Mouse (Mus musculus) hindbrain, embryonic 16.5 days (tissue): ENCODE data around the gene Il18r1. TPM values are rescaled to one million over a fixed set of nuclear protein-coding genes. Genes with fewer than 3 reads are reported as not detected.

Experiments used
- ATAC-seq: fragments of 200-750 bp; cut with Nextera tagmentation; 2 replicates; pipeline ENCODE4 v1.8.0; 2017; ENCODE audit warnings: moderate TSS enrichment, moderate library complexity
- H3K27ac ChIP-seq: fragments of 300-500 bp; sonication (generic); 2 replicates; pipeline ENCODE4 v1.5.1; 2014; ENCODE audit warnings: low read depth, mild to moderate bottlenecking, control low read depth, low read length, moderate library complexity
- H3K27me3 ChIP-seq: fragments of 300-500 bp; sonication (generic); replicated peaks from 2 replicates; pipeline ENCODE4 v1.6.1; 2014; ENCODE audit warnings: low read length; ENCODE audit not compliant: control insufficient read depth, insufficient read depth
- H3K36me3 ChIP-seq: fragments of 300-500 bp; sonication (generic); 2 replicates; pipeline ENCODE4 v1.6.1; 2014; ENCODE audit warnings: mild to moderate bottlenecking, low read length, moderate library complexity, mixed read lengths; ENCODE audit not compliant: control insufficient read depth, insufficient read depth
- H3K4me1 ChIP-seq: fragments of 300-500 bp; sonication (generic); 2 replicates; pipeline ENCODE4 v1.6.1; 2014; ENCODE audit warnings: low read depth, low read length; ENCODE audit not compliant: control insufficient read depth, insufficient read depth
- H3K4me2 ChIP-seq: fragments of 300-500 bp; sonication (generic); 2 replicates; pipeline ENCODE4 v1.6.1; 2014; ENCODE audit warnings: mild to moderate bottlenecking, low read length, control low read depth, moderate library complexity
- H3K4me3 ChIP-seq: fragments of 300-500 bp; sonication (generic); 2 replicates; pipeline ENCODE4 v1.5.1; 2014; ENCODE audit warnings: mild to moderate bottlenecking, low read length, control low read depth, moderate library complexity
- H3K9ac ChIP-seq: fragments of 300-500 bp; sonication (generic); 2 replicates; pipeline ENCODE4 v1.6.1; 2014; ENCODE audit warnings: low read depth, mild to moderate bottlenecking, control low read depth, low read length, moderate library complexity
- H3K9me3 ChIP-seq: fragments of 300-500 bp; sonication (generic); 2 replicates; pipeline ENCODE4 v1.6.1; 2014; ENCODE audit warnings: mild to moderate bottlenecking, low read length, moderate library complexity; ENCODE audit not compliant: control insufficient read depth
- WGBS: fragments of 180-500 bp; shearing (Covaris S2); extraction: QIAGEN DNeasy Blood & Tissue Kit; methylation state at CpG from one replicate; pipeline ENCODE4 v1.1.7; 2014; 5-methylcytosine and 5-hydroxymethylcytosine counted together
- polyA plus RNA-seq: library from polyadenylated mRNA; unstranded; fragments of >200 nt; fragmentation: Nextera tagmentation; extraction: Ambion mirVana; gene quantifications from 2 replicates; pipeline ENCODE4 v1.2.1, GENCODE M21; 2015

Il18r1 gene
- not detected in 2 replicates for polyA plus RNA-seq

GRCm38 (mm10) chr1:40465477-40466430, at the start of gene Il18r1:
TSS of gene Il18r1 (plus strand) at chr1:40465552.
- Histone ChIP-seq H3K4me1 (no peaks in the 10 kb centered on the region), H3K4me3 (no peak within 1 kb of the TSS), H3K4me2 (no peak within 1 kb of the TSS), H3K36me3 (no peaks in the 10 kb centered on the region), H3K27ac (no peak within 1 kb of the TSS), H3K9ac (no peak within 1 kb of the TSS), H3K27me3 (no peaks in the 10 kb centered on the region), H3K9me3 (no peaks in the 10 kb centered on the region)
- no peak for ATAC-seq
- WGBS, result 50% methylated on average over 20 of the region's 20 CpGs

GRCm38 (mm10) chr1:40417034-40417433, 48.3 kb upstream of the Il18r1 start:
- H3K27ac ChIP-seq, result no peak overlapping the region
- ATAC-seq, result no peak
- no peaks in the 10 kb centered on the region for H3K4me1 ChIP-seq
- 99% methylated on average over 2 of the region's 2 CpGs for WGBS
- H3K4me3 ChIP-seq, result no peak overlapping the region
- no peaks in the 10 kb centered on the region for H3K9me3 ChIP-seq
- no peaks in the 10 kb centered on the region for H3K36me3 ChIP-seq
- H3K9ac ChIP-seq, result no peak overlapping the region
- no peak overlapping the region for H3K4me2 ChIP-seq
- no peaks in the 10 kb centered on the region for H3K27me3 ChIP-seq

GRCm38 (mm10) chr1:40418512-40418911, 46.8 kb upstream of the Il18r1 start:
- Histone ChIP-seq H3K36me3 (no peaks in the 10 kb centered on the region), H3K4me2 (no peak overlapping the region), H3K27ac (no peak overlapping the region), H3K9me3 (no peaks in the 10 kb centered on the region), H3K4me1 (no peaks in the 10 kb centered on the region), H3K4me3 (no peak overlapping the region), H3K27me3 (no peaks in the 10 kb centered on the region), H3K9ac (no peak overlapping the region)
- ATAC-seq, result no peak
- WGBS, result 86% methylated on average over 5 of the region's 5 CpGs

- 87% methylated on average over 6 of the region's 6 CpGs for WGBS
- H3K4me1 ChIP-seq, result no peaks in the 10 kb centered on the region
- H3K4me3 ChIP-seq, result no peak overlapping the region
- no peak overlapping the region for H3K4me2 ChIP-seq
- H3K27me3 ChIP-seq, result no peaks in the 10 kb centered on the region
- no peak overlapping the region for H3K27ac ChIP-seq
- no peak overlapping the region for H3K9ac ChIP-seq
- H3K36me3 ChIP-seq, result no peaks in the 10 kb centered on the region
- ATAC-seq, result no peak
- no peaks in the 10 kb centered on the region for H3K9me3 ChIP-seq
These were observed 41.5 kb upstream of the Il18r1 start for GRCm38 (mm10) chr1:40423892-40424291.

DNA sequence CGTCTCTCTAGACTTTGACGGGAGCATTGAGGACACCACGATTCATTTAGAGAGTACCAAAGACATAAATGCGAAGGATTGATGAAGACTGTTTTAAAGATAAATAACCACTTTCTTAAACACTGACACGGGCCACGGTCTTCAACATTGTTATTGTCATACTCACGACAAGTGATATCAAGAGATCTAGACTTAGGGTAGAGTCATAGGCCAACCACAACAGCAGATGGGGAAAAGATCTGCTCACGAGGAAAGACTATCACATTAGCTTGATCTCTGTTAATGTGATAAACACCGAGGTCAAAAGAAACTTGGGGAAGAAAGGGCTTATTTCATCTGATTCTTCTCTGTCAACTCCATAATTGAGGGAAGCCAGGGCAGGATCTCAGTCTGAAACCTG, 38.1 kb upstream of the Il18r1 start:
- H3K27ac ChIP-seq, result no peak overlapping the region
- no peak for ATAC-seq
- H3K9me3 ChIP-seq, result no peaks in the 10 kb centered on the region
- H3K27me3 ChIP-seq, result no peaks in the 10 kb centered on the region
- H3K9ac ChIP-seq, result no peak overlapping the region
- H3K4me1 ChIP-seq, result no peaks in the 10 kb centered on the region
- WGBS, result 91% methylated on average over 9 of the region's 9 CpGs
- H3K4me3 ChIP-seq, result no peak overlapping the region
- no peaks in the 10 kb centered on the region for H3K36me3 ChIP-seq
- no peak overlapping the region for H3K4me2 ChIP-seq

DNA sequence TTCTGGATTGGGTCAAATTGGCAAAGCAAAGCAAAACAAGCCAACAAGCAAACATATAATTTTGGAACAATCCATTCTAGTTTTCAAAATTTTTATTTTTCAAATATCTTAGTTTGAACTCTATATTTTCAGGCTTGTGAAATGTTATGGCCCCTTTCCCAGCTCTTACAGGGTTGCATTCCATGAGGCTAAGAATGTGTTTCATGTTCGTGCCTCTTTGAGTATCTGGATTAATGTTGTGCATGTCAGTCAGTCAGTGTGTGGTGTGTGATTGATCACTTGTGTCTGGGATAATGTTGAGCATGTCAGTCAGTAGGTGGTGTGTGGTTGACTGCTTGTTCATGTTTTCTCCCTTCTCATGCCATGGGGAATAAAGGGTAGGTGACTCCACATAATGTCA, 37.5 kb upstream of the Il18r1 start:
- Histone ChIP-seq H3K9me3 (no peaks in the 10 kb centered on the region), H3K27me3 (no peaks in the 10 kb centered on the region), H3K4me3 (no peak overlapping the region), H3K4me2 (no peak overlapping the region), H3K36me3 (no peaks in the 10 kb centered on the region), H3K4me1 (no peaks in the 10 kb centered on the region), H3K27ac (no peak overlapping the region), H3K9ac (no peak overlapping the region)
- ATAC-seq, result no peak
- 82% methylated on average over 1 of the region's 1 CpGs for WGBS

DNA sequence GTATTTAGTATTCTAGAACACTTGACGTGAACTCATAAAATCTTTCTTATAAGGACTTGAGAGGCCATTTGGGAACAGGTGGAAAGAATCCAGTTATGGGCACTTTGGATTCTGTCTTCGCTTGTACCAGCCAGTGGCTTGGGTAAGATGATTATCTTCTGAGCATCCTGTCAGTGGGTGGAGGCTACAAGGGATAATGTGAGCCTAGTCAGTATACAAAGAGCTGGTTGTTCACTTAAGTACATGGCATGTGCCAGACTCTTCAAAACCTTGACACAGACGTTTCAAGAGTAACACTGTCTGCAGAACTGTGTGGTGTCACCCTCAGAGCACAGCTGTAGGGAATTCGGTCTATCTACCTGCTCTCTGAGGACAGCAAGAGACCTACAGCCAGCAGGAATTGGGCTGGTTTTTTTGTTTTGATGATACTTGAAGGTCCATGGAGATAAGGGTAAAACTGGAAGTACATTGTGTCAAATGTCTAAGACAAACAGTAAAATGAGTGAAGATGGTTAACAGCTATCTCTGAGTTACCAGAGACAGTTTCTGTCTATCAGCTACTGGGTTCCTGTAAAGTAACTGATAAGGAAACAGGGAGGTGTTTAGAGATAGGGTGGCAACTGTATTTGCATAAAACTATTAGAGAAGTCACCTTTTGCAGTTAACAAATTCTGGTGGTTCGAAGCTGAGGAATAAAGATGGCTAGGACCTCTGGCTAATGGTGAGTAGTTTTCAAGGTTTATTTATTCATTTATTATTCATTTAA, 36.3 kb upstream of the Il18r1 start, which contains the start of gene Il1rl1:
Gene Il1rl1, plus strand, starts transcription at position 661 of the 766 bp plus-strand sequence.
- WGBS, result 85% methylated on average over 5 of the region's 5 CpGs
- H3K27ac ChIP-seq, result no peak within 1 kb of the TSS
- ATAC-seq, result no peak

GRCm38 (mm10) chr1:40430143-40430834, 35.1 kb upstream of the Il18r1 start:
- Histone ChIP-seq H3K4me1 (no peaks in the 10 kb centered on the region), H3K27me3 (no peaks in the 10 kb centered on the region), H3K36me3 (no peaks in the 10 kb centered on the region), H3K4me3 (no peak overlapping the region), H3K27ac (no peak overlapping the region), H3K4me2 (no peak overlapping the region), H3K9ac (no peak overlapping the region), H3K9me3 (no peaks in the 10 kb centered on the region)
- WGBS, result 80% methylated on average over 4 of the region's 4 CpGs
- no peak for ATAC-seq

More for the DNA sequence above, 36.3 kb upstream of the Il18r1 start, which contains the start of gene Il1rl1:
- Histone ChIP-seq H3K4me1 (no peaks in the 10 kb centered on the region), H3K4me2 (no peak within 1 kb of the TSS), H3K27me3 (no peaks in the 10 kb centered on the region), H3K4me3 (no peak within 1 kb of the TSS), H3K36me3 (no peaks in the 10 kb centered on the region), H3K9ac (no peak within 1 kb of the TSS), H3K9me3 (no peaks in the 10 kb centered on the region)
